Mouse (Mus musculus) frontal cortex, postnatal 14 days (tissue): ENCODE measurements at regions not wholly inside any gene's neighbourhood (a gene's known extent, or its start where the extent isn't known, plus 50 kb on each side); places are given as distances from the start of the nearest gene placed in this dataset.

Source experiments
- DNase-seq, 2 experiments: peaks; one replicate each; pipeline ENCODE4 v3.0.0; 2022; ENCODE audit warnings: low spot score in 2 of 2

DNA sequence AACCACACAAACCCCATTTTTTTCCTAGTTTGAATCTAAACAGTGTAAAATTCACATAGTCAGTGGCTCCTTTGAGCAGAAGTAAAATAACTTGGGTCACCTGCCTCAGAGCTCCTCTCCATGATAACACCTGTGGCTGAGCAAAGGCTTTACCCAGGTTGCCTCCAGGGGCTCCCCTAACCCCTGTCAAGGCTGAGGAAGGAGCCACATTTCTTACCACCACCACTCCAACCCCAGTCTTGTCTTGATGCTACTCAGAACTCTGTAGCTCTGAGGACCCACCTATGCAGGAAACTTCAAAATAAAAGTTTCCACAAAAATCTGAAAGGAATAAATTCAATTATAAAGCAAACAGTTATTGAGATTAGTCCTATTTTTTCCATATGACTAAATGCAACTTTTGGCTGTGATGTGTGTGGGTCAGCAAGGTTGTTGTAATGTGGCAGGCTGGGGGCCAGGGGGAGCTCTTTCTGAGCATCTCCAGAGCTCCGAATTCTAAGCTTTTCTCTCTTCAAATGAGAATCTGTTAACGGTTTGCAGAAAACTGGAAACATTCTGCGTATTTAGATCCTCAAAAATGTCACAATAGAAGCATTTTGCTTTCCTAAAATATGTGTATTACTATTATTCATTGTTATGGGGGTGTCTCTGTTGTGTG lies 159.0 kb upstream of the Dusp10 start:
- no peak for DNase-seq

DNA sequence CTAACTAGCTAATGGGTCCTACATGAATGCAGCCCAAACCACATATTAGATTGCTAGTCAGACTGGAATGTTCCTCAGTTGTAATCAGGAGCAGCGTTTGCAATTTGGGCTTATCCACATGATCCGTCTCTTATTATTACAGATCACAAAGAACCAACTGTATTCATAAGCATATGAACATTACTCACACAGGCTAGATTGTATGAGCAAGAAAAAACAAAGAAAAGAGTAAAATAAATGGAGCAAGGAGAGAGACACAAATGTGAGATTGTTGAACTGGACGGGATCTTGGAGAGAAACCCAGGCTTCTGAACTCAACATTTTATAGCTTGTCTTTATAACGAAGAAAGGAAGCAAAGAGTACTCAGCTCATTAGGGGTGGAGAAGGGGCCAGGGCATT lies 148.0 kb upstream of the Dusp10 start:
- DNase-seq, result no peak

DNA sequence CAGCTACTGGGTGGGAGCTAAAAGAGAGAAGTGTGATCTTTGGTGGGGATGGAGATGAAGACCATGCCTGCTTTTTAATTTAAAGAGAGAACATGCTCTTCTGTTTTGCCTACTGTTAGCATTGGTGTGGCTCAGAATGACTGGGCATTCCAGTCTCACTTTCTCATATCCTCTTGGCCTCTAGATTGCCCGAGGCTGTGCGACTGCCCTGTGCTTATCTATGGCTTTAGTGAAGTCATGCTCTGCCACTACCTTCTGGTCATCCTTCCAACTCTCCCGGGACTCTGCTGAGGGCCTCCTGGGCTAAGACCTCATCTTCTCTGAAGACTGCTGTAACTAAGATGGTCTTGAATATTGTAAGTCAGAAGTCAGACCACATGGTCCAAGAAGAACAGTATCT lies 147.5 kb upstream of the Dusp10 start:
- no peak for DNase-seq

DNA sequence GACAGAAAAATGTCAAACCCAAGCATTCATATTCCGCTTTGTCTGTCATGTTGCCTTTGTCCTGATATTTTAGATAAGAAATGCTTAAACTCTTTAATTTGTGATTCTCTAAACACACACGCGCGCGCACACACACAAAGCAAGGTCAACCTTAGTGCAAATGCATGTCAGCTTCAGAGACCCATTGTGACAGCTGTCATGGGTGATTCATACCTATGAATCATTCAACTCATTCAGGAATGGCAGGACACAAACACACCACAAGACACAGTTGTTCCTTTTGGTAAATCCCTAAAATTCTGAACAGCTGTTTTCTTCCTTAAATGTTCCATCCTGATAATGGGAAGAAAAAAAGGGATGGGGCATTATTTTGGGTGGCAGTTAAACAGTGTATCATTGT lies 144.1 kb upstream of the Dusp10 start:
- no peak for DNase-seq

DNA sequence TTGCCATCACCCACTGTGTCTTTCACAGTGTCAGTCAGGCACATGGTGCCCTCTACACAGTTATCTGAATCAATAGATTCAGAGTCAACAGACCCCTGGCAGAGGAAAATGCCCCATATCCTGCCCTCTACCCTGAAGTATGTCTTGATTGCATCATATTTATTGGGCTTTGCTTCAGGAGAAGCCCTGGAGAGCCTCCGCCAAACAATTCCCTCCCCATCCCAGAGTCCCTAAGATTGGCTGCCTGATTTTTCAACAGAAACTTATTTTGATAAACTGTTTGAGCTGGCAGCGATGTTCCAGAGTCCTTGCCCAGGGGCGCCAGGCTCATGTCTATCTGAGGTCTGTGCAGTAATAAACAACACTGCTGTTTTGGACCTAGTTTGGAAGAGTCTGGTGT lies 117.2 kb upstream of the Dusp10 start:
- DNase-seq, result no peak

DNA sequence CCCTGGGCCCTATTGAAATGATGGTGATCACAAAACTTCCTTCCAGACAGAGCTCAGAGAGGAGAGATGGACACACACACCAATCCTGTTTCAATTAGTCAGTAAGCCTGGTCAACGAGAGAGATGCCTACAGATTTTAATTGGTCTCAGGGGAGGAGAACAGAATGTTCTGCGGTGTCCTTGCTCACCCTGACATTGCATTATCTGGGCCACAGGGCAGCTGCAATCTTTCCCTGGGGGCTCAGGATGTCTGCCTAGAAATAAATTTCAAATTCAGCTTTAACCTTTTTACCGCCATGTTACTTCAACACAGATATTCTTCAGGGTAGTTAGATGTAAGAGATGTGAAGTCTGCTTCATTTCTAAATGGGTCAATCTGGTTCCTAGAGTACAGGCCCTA lies 115.0 kb upstream of the Dusp10 start:
- no peak for DNase-seq

DNA sequence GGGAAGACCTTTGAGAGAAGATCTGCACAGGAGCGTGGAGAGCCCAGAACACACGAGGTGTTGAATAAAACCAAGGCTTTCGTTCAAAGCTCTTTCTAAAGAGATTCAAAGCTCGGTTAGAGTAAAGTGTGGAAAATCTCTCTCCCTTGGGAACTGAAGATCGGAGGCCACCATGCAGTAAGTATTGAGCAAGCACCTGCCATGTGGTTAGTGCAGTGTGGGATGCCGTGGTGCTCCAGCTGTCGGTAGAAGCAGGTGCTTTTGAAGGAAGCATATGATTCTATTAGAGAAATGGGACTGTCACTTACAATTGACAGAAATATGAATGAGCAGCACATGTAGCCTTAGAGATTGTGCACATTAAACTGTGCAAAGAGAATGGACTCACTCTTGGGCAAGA lies 108.5 kb upstream of the Dusp10 start:
- DNase-seq, result no peak

DNA sequence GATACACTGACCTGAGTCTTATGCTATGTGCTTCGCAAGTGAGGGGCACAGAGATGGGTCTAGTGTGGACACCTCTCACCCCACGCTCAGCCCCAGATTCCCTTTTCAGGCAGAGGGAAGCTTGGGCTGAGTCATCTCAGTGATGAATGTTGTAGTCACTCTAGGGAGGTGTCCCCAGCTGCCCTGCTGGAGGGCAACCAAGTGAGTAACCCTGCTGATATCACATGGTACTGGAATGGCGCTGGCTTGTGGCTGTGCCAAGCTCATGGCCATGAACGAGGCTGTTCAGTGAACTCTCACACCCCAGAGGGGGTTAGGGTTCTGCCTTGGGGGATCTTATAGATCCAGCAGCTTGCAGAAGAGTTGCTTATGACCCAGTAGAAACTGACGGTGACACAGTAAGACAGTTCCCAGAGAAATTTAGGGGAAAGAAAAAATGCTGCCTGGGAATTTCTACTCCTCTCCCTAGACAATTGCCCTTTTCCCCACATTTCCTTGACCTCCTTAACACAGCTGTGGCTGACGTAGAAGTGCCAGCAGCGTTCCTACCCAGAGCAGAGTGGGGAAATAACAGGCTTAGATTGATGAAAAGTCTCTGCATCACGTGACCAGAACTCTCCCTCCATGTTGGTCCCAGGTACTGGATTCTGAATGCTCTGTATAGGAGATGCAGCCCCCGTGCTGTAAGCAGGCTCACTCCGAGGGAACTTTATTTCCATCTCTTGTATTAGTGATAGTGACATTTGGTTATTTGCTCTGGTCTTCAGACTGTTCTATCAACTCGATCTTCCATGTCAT lies 107.6 kb upstream of the Dusp10 start:
- DNase-seq, result no peak

DNA sequence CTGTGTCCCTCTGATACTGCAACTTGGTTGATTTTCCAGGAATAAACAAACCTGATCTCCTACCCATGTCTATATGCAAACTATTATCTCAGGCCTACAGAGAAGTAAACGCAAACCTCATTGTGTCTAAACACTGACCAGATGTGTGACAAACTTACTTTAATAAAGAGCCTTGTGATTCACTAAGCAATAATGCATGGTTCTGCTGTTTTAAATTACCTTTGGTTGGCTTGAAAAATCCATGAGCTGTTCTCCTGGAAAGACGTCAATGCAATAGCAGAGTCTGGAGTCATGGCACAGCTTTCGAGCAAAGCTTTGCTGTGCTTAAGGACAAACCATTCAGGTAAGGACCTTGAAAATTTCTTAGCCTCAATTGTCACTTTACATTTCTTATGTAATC lies 95.4 kb upstream of the Dusp10 start:
- no peak for DNase-seq

DNA sequence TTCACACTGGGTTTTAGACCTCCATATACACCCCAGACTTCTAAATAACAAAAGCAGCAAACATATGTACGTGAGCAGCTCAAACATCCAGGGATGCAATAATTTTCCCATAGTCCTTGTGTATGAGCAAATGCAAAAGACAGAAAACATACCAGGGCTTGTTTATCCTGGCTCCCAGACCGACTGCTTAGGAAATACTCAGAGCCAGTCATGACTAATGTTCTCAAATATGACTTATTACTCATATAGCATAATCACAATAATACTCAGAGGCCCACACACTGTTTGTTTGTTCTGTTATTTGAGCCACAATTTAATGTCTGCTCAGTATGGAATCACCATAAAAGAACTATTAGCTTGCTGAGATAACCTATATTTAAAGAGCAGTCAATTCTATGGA lies 91.8 kb upstream of the Dusp10 start:
- DNase-seq, result no peak

DNA sequence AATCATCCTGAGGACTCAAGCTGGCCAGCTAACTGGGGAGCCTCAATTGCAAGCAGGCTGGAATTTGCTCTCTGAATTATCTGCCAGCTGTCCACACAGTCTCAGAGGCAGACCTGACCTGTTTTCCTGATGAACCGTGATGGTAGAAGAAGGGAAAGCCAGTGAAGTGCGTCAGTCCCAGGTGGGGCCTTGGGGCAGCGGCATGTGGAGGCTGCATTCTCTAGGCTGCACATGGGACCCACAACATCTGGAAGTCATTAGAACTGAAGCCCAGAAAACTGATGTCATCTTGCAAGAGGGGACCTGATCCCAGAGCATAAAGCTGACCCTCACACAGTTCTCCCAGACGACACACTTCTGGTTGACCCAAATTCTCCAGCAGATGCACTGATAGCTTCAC lies 84.6 kb upstream of the Dusp10 start:
- no peak for DNase-seq

DNA sequence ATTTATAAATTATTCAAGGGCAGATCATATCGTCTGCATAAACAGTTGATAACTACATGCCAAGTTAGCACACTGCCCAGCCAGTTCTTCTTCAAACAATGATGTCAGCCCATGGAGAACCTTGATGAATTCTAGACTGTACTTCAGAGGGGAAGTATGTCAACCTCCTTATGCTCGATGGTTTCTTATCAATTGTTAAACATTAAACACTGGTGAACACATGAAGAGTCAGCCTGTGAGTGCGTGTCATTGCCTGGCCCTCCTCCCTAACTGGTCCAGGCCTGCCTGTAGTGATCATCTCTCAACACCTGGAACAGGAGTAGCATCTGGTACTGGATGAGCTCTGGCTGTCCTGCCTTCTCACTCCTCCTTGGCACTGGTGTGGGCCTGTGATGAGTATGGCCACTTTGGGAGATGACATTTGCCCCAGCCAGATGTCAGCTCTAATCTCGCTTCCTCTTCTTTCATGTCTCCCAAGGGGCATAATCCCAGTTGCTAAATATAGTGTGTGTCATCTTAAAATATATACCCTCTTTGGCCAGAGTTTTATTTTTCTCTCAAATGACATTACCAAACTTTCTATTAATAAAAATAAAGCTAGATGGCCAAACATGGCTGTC lies 82.6 kb upstream of the Dusp10 start:
- DNase-seq, result no peak

DNA sequence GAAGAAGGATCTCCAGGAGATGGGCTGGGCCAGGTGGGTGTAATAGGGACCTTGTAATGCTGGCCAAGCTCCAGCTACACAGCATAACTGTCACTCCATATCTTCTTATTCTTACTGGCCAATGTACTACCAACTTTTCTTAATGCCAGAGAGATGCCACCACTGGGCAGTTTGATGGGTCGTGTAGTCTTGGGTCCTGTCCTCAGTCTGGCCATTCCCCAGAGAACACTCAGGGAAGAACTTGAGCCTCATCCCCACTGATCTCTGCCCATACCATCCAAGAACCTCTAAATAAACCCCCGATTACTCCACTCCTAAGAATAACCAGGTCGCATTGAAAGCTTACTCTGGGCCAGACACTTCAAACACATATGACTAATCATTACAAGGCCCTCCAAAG lies 82.0 kb upstream of the Dusp10 start:
- DNase-seq, result no peak

DNA sequence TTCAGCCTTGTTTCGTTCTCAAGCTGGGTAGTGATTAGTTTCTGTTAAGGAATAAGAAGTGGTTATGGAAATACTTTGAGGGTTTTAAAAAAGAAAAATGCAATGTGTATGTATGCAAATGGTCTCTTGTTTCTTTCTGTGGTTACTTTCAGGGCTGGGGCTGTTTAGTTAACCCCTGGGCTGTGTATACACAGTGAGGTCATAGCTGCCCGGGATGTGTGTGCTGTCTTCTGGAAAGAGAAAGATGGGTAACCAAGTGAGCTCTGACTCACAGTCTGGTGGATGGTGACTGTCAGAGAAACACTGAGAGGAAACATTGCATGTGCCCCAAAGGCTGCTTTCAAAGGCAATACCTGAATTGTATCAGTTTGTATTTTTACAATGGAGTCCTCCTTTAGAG lies 79.3 kb upstream of the Dusp10 start:
- DNase-seq, result no peak

DNA sequence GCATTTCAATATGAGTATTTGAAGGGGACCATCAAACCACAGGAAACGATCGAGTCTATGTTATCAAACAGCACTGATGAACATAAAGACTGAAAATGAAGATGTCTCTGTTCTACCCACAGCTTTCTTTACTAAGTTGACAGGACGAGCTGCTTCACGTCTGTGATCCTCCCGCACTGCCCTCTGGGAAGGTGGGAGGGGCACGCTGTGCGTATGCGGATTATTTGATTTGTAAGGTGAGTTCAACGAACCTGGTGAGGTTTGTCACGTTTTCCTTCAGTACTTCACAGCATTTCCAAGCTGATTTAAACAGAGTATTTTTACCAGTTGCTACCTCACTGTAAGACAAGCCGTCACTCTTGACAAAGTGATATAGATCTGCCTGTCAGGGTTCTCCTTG lies 75.9 kb upstream of the Dusp10 start:
- no peak for DNase-seq

DNA sequence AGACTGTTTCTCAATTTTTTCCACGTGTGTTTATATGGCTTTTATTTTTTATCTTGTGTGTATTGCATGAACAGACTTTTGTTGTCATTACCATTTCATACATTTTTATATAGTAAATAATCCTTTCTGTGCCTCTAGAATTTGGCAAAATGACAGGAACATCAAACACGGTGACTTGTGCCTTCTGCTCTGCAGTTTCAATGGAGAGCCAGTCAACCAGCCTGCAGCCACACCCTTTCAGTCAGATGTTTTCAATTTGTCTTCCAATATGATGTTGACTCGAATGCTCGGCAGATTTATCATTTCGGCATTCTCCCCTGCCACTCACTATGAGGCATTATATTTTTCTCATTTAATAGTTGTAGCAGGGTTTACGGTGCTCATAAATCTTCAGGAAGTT lies 74.7 kb upstream of the Dusp10 start:
- no peak for DNase-seq

DNA sequence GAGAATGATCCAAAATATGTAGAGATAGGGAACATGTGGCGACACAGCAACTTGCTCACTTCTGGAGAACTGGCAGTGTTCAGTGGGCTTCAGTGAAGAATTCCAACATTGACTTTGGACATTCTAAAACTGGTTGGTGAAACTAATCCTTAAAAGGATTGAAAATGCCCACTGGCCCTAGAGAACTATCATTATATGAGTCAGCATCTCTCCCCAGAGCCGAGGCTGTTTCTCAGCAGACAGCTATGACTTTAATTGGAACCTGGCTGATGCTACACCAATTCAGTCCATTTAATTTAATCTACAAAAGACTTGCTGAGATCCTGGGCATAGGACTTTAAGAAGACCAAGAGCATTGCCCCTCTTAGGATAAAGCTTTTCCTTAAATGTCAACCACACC lies 72.4 kb upstream of the Dusp10 start:
- DNase-seq, result no peak

DNA sequence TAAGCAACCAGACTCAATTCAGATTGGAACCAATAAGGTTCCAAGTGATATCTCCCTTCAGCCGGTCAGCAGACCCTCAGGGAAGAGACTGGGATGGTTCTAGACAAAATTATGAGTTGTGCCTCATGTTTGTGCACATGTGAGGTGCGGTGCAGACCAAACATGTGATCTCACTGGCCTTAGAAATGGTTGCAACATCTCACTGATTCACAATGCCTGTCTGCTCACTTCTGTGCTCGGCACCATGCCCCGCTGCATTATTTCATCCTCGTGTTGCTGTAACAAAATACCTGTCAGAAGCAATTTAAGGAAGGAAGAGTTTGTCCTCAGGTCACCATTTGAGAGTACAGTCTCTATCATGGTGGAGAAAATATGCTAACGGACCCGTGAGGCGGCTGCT lies 66.9 kb upstream of the Dusp10 start:
- no peak for DNase-seq

DNA sequence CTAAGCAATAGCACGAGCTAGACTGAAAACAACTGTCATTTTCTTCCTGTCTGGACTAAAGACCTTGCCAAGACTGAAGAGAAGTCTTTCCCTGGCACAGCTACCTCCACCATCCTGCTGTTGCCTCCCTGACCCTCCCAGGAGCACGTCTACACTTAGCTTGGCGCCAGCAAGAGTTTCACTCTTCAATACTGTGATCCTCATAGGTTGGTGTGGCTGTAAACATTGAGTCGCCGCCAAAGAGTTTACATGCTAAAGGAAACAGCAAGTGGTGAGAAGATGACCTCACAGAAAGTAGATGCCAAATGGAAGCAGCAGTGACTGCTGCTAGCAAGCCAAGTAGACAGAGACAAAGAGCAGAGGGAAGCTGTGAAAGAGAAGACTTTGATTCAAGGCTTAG lies 66.0 kb upstream of the Dusp10 start:
- DNase-seq, result no peak

DNA sequence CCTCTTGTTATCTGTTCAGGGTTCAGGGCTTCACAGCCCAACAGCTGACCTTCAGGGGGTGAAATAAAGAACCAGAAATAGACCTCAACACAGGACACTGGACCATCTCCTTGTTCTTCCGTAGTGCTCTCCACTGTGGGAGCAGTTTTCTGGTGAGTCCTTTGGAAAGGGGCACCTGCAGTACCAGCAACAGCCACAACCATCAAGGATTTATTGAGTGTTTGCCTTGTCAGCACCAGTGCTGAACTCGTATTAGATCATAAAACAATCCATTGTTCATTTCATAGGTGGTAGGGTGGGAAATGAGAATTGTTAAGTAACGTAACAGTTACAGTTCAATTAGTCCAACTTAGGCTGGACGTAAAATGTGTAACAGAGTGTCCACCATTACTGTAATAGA lies 63.9 kb upstream of the Dusp10 start:
- DNase-seq, result no peak

DNA sequence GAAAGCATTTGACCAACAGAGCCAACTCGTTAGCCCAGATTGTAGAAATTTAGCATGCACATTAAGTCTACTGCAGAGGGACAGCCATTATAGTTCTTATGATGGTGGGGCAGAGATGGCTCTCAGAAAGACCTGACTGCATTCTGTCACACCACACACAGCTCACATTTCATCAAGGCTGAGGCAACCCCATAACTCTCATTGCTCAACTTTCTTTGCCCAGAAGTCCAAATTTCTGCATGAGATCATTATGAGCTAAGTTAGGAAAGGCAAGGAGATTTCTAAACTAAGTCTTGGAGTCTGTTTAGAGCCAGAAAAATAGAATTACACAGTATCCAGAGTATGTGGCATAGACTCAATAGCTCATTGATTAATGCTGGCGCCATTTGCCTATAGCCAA lies 59.0 kb upstream of the Dusp10 start:
- DNase-seq, result no peak

DNA sequence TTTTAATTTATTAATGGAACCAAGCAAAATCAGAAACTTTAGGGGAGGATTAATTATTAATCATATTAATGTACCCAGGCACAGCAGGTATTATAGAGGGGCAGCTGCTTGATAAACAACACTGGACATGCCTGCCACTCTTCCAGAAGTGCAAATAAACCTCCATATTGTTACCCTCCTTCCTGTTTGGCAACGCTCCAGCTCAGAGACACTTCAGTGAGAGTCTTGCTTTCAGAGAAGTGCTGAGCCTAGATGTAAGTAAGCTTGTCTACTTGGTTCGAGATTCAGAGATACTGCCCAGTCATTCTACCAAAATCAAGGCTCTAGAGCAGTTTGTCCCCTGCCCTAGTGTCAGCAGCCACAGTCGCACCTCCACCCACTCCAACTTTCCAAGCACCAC lies 56.7 kb upstream of the Dusp10 start:
- no peak for DNase-seq

DNA sequence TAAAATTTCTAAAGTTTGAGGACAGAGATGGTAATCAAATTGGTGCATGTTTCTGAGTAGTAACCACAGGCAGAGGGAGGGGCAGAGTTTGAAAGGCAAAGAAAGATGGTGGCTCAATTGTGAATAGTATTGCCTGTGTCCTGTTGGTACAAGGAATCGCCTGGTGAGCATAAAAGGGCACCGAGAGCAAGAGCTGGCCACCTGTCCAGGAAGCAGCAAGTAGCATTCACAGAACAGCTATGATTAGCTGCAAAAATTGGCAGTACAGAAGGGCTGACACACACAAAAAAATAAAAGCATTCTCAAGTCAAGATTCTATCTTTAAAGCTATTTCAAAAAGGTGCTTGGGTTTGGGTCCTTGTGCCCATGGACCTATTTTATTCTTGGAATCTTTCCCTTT lies 51.7 kb upstream of the Dusp10 start:
- DNase-seq, result no peak
